Mouse (Mus musculus) hindbrain, embryonic 11.5 days (tissue): ENCODE measurements around the gene Gramd1b. TPM values are rescaled to one million over a fixed set of nuclear protein-coding genes. Genes with fewer than 3 reads are reported as not detected.

Source experiments
- ATAC-seq: fragments of 200-750 bp; cut with Nextera tagmentation; 2 replicates; pipeline ENCODE4 v1.8.0; 2017; ENCODE audit warnings: mild to moderate bottlenecking, moderate TSS enrichment, moderate library complexity; ENCODE audit not compliant: low FRiP score
- DNase-seq: peaks from one replicate; pipeline ENCODE4 v3.0.0-alpha.2; 2015; ENCODE audit warnings: low spot score
- H3K27ac ChIP-seq: fragments of 300-500 bp; sonication (generic); 2 replicates; pipeline ENCODE4 v1.5.1; 2014; ENCODE audit warnings: mild to moderate bottlenecking, low read depth, low read length
- H3K27me3 ChIP-seq: fragments of 300-500 bp; sonication (generic); 2 replicates; pipeline ENCODE4 v1.6.1; 2014; ENCODE audit warnings: mild to moderate bottlenecking, low read length, moderate library complexity, mixed read lengths; ENCODE audit not compliant: control insufficient read depth, insufficient read depth
- H3K36me3 ChIP-seq: fragments of 300-500 bp; sonication (generic); 2 replicates; pipeline ENCODE4 v1.6.1; 2014; ENCODE audit warnings: mild to moderate bottlenecking, low read length, moderate library complexity, mixed read lengths; ENCODE audit not compliant: control insufficient read depth, insufficient read depth
- H3K4me1 ChIP-seq: fragments of 300-500 bp; sonication (generic); replicated peaks from 2 replicates; pipeline ENCODE4 v1.6.1; 2014; ENCODE audit warnings: low read length, mixed read lengths; ENCODE audit not compliant: control insufficient read depth, insufficient read depth
- H3K4me2 ChIP-seq: fragments of 300-500 bp; sonication (generic); replicated peaks from 2 replicates; pipeline ENCODE4 v1.6.1; 2014; ENCODE audit warnings: mild to moderate bottlenecking, low read depth, low read length
- H3K4me3 ChIP-seq: fragments of 300-500 bp; sonication (generic); 2 replicates; pipeline ENCODE4 v1.5.1; 2014; ENCODE audit warnings: low read depth, low read length
- H3K9ac ChIP-seq: fragments of 300-500 bp; sonication (generic); 2 replicates; pipeline ENCODE4 v1.6.1; 2014; ENCODE audit warnings: low read depth, low read length
- H3K9me3 ChIP-seq: fragments of 300-500 bp; sonication (generic); 2 replicates; pipeline ENCODE4 v1.6.1; 2016; ENCODE audit warnings: low read length; ENCODE audit not compliant: control insufficient read depth
- WGBS: fragments of 180-500 bp; shearing (Covaris S2); extraction: QIAGEN DNeasy Blood & Tissue Kit; methylation state at CpG from one replicate; pipeline ENCODE4 v1.1.7; 2014; 5-methylcytosine and 5-hydroxymethylcytosine counted together
- polyA plus RNA-seq: library from polyadenylated mRNA; unstranded; fragments of >200 nt; fragmentation: Nextera tagmentation; extraction: Ambion mirVana; gene quantifications from 2 replicates; pipeline ENCODE4 v1.2.1, GENCODE M21; 2014

The Gramd1b gene
- polyA plus RNA-seq, 1 experiment from 2014 or later, result 5.1 TPM

- ATAC-seq (no peak), DNase-seq (no peak)
- no peak overlapping the region for H3K27ac ChIP-seq
- H3K4me1 ChIP-seq, result no peaks in the 10 kb centered on the region
- H3K36me3 ChIP-seq, result no peaks in the 10 kb centered on the region
- no peaks in the 10 kb centered on the region; the same call in 1 of the 2 replicates for H3K27me3 ChIP-seq
- no peak overlapping the region for H3K4me2 ChIP-seq
- no peak overlapping the region for H3K9ac ChIP-seq
- H3K9me3 ChIP-seq, result no peaks in the 10 kb centered on the region
- no peak overlapping the region for H3K4me3 ChIP-seq
- WGBS, result 85% methylated on average over 8 of the region's 8 CpGs
Observed at GRCm38 (mm10) chr9:40430969-40431368, 100.2 kb downstream of the Gramd1b start.

GRCm38 (mm10) chr9:40427663-40428062, 103.5 kb downstream of the Gramd1b start:
- 100% methylated on average over 2 of the region's 2 CpGs for WGBS
- no peak overlapping the region for H3K27ac ChIP-seq
- DNase-seq, result no peak
- H3K4me2 ChIP-seq, result no peak overlapping the region
- H3K9me3 ChIP-seq, result no peaks in the 10 kb centered on the region
- no peak overlapping the region for H3K9ac ChIP-seq
- no peak for ATAC-seq
- H3K4me1 ChIP-seq, result no peaks in the 10 kb centered on the region
- no peaks in the 10 kb centered on the region for H3K36me3 ChIP-seq
- H3K27me3 ChIP-seq, result no peaks in the 10 kb centered on the region; the same call in 1 of the 2 replicates
- no peak overlapping the region for H3K4me3 ChIP-seq

GRCm38 (mm10) chr9:40426282-40426964, 104.8 kb downstream of the Gramd1b start:
- ATAC-seq, result no peak
- no peak for DNase-seq
- Histone ChIP-seq H3K4me1 (no peaks in the 10 kb centered on the region), H3K9me3 (no peaks in the 10 kb centered on the region), H3K27ac (no peak overlapping the region), H3K9ac (no peak overlapping the region), H3K36me3 (no peaks in the 10 kb centered on the region), H3K4me3 (no peak overlapping the region), H3K4me2 (no peak overlapping the region), H3K27me3 (no peaks in the 10 kb centered on the region; the same call in 1 of the 2 replicates)
- WGBS, result 85% methylated on average over 9 of the region's 9 CpGs

GRCm38 (mm10) chr9:40424874-40425273, 106.3 kb downstream of the Gramd1b start:
- H3K4me3 ChIP-seq, result no peak overlapping the region
- H3K27ac ChIP-seq, result no peak overlapping the region
- ATAC-seq, result no peak
- H3K27me3 ChIP-seq, result no peaks in the 10 kb centered on the region; the same call in 1 of the 2 replicates
- no peak for DNase-seq
- no peak overlapping the region for H3K9ac ChIP-seq
- no peaks in the 10 kb centered on the region for H3K36me3 ChIP-seq
- H3K9me3 ChIP-seq, result no peaks in the 10 kb centered on the region
- no peaks in the 10 kb centered on the region for H3K4me1 ChIP-seq
- no peak overlapping the region for H3K4me2 ChIP-seq

- Histone ChIP-seq H3K4me3 (no peak overlapping the region), H3K9ac (no peak overlapping the region), H3K4me2 (no peak overlapping the region), H3K27ac (no peak overlapping the region), H3K9me3 (no peaks in the 10 kb centered on the region), H3K4me1 (no peaks in the 10 kb centered on the region), H3K36me3 (no peaks in the 10 kb centered on the region), H3K27me3 (no peaks in the 10 kb centered on the region)
- no peak for DNase-seq
- ATAC-seq, result no peak
- WGBS, result 85% methylated on average over 6 of the region's 6 CpGs
Observed at GRCm38 (mm10) chr9:40423427-40423867, 107.7 kb downstream of the Gramd1b start.

- H3K4me3 ChIP-seq, result no peak overlapping the region
- H3K4me1 ChIP-seq, result no peaks in the 10 kb centered on the region
- DNase-seq, result no peak
- 90% methylated on average over 11 of the region's 11 CpGs for WGBS
- H3K27ac ChIP-seq, result no peak overlapping the region
- no peak overlapping the region for H3K9ac ChIP-seq
- no peaks in the 10 kb centered on the region for H3K36me3 ChIP-seq
- no peaks in the 10 kb centered on the region for H3K9me3 ChIP-seq
- no peak for ATAC-seq
- H3K27me3 ChIP-seq, result no peaks in the 10 kb centered on the region
- no peak overlapping the region for H3K4me2 ChIP-seq
Observed at GRCm38 (mm10) chr9:40422368-40423057, 108.7 kb downstream of the Gramd1b start.

GRCm38 (mm10) chr9:40420652-40421335, 110.4 kb downstream of the Gramd1b start:
- ATAC-seq, result no peak
- WGBS, result 85% methylated on average over 15 of the region's 15 CpGs
- no peak overlapping the region for H3K4me3 ChIP-seq

GRCm38 (mm10) chr9:40418803-40419202, 112.4 kb downstream of the Gramd1b start:
- Histone ChIP-seq H3K4me2 (no peak overlapping the region), H3K4me1 (no peaks in the 10 kb centered on the region), H3K27me3 (no peaks in the 10 kb centered on the region), H3K9ac (no peak overlapping the region), H3K9me3 (no peaks in the 10 kb centered on the region), H3K27ac (no peak overlapping the region), H3K36me3 (no peaks in the 10 kb centered on the region), H3K4me3 (no peak overlapping the region)
- DNase-seq (no peak), ATAC-seq (no peak)
- 94% methylated on average over 5 of the region's 5 CpGs for WGBS

More at GRCm38 (mm10) chr9:40420652-40421335, 110.4 kb downstream of the Gramd1b start:
- no peaks in the 10 kb centered on the region for H3K36me3 ChIP-seq
- no peaks in the 10 kb centered on the region for H3K4me1 ChIP-seq
- no peak overlapping the region for H3K27ac ChIP-seq
- H3K9ac ChIP-seq, result no peak overlapping the region
- no peaks in the 10 kb centered on the region for H3K27me3 ChIP-seq
- H3K9me3 ChIP-seq, result no peaks in the 10 kb centered on the region
- no peak for DNase-seq
- H3K4me2 ChIP-seq, result no peak overlapping the region
